Mouse (Mus musculus): ENCODE measurements around the gene 2210407C18Rik.

The 2210407C18Rik gene

DNA sequence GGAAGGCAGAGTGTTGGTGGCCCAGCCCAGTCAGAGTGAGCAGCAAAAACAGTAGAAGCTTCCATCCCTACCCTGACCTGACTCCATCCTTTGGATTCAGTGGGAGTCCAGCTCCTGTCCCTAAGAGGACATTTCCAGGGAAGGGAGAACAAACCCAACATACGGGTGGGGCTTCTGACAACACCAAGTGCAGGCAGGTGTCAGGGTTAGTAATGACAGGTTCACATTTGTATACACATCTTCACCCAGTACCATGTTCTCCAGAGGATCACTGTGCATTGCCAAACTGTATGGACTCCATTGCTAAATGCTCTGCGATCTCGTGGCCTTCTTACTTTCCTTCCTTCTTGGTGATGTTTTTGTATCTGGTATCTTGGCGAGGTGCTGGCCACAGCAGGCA lies at the start of gene 2210407C18Rik:
TSS of gene 2210407C18Rik (minus strand) at position 101 of the 400 bp plus-strand sequence.
- DNase-seq (ENCODE audit: low spot score), result no peak

DNA sequence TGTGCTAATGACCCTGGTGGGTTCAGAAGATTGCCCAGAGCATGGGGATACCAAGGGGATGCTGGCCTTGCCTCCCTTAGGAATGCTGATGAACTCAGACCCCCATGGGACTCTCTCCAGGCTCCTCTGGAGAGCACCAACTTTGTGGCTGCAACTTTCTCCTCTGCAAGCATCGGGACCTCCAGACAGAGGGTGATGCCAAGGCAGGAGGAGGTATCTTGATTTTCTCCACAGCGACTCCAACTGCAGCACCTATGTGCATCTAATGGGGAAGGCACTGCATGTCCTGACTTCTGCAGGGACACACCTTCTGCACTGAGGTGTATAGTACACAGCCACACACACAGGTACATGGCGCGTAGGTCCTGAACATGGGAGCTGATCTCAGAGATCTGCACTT lies 42.7 kb upstream of the 2210407C18Rik start, which contains the start of gene Olfr322:
TSS of gene Olfr322 (plus strand) at position 187 of the 400 bp plus-strand sequence.
- no peak for DNase-seq (ENCODE audit: low spot score)

DNA sequence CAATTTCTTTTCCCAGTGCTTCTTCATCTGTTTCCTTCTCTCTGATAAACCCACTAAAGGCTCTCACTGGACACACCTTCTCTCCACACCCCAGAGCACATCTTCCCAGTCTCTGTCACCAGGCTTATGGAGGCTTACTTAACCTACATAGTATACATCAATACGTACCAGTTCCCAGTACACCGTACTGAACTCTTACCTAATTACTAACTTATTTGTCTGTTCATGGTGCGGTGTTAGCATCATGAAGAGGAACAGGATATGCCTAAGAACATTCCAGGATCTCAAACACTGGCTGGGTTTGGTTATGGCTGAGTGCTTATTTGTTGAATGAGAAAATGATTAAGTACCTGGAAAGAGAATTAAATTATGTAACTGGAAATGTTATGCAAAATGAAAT lies 39.3 kb upstream of the 2210407C18Rik start:
- no peak for DNase-seq (ENCODE audit: low spot score)

GRCm38 (mm10) chr11:58643350-58643749 lies 27.5 kb upstream of the 2210407C18Rik start:
- peak; percentile 64 for DNase-seq (ENCODE audit: low spot score)

GRCm38 (mm10) chr11:58641638-58642358 lies 25.9 kb upstream of the 2210407C18Rik start:
- no peak for DNase-seq (ENCODE audit: low spot score)

GRCm38 (mm10) chr11:58641057-58641456 lies 25.2 kb upstream of the 2210407C18Rik start:
- DNase-seq (ENCODE audit: low spot score), result no peak

- peak; percentile 39 for DNase-seq (ENCODE audit: low spot score)
Observed at GRCm38 (mm10) chr11:58640272-58640867, 24.5 kb upstream of the 2210407C18Rik start, which contains the start of gene Trim58. Gene Trim58 (plus strand): TSS chr11:58640465.

- no peak for DNase-seq (ENCODE audit: low spot score)
Observed at GRCm38 (mm10) chr11:58638176-58638701, 22.4 kb upstream of the 2210407C18Rik start.

DNA sequence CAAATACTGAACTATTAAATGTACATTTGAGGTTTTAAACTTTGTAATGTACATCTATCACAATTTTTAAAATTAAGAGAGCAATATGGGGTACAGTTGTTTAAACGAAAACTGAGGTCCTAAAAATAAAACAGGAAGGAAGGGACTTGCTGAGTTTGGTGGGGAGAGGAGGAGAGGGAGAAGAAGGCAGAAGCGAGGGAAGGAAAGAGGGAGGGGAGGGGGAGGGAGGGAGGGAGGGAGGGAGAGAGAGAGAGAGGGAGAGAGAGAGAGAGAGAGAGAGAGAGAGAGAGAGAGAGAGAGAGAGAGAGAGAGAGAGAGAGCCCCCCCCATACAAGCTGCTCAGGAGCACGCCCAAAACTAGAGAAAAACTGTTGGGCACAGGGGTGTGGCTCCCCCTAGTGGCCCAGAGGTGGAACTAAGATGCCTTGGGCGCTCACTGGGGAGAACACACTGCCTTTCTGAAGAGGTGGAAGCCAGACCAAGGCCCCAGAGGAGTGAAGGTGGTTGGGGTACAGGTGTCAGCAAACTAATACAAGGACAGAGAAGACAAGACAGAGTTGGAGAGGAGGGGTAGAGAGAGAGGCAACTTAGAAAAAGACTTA lies 20.6 kb upstream of the 2210407C18Rik start:
- DNase-seq (ENCODE audit: low spot score), result peak; percentile 71

- DNase-seq (ENCODE audit: low spot score), result no peak
Observed at GRCm38 (mm10) chr11:58634878-58635277, 19.0 kb upstream of the 2210407C18Rik start.

- DNase-seq (ENCODE audit: low spot score), result no peak
Observed at GRCm38 (mm10) chr11:58630401-58630800, 14.5 kb upstream of the 2210407C18Rik start, which contains the start of gene Olfr323. Gene Olfr323 (minus strand): TSS chr11:58630501.

DNA sequence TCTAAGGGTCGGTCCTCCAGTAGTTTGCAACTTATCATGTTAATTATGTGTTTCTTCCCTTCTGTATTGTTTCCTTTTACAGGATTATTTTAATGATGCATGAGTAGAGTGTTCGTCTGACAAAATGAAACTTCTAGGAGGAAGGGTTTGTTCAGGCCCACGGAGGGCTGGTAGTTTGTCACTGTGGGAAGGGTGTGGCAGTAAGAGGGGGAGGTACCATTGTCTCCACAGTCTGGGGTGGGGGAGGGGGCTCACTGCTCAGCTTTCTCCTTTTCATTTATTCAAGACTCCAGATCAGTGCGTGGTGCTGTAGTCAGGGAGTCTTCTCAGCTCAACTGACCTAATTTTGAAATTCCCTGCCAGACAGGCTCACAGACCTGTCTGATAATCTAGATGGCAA lies 10.3 kb upstream of the 2210407C18Rik start:
- DNase-seq (ENCODE audit: low spot score), result no peak

- no peak for DNase-seq (ENCODE audit: low spot score)
Observed at GRCm38 (mm10) chr11:58618793-58619192, 2.9 kb upstream of the 2210407C18Rik start.

- no peak for DNase-seq (ENCODE audit: low spot score)
Observed at GRCm38 (mm10) chr11:58618369-58618768, 2.5 kb upstream of the 2210407C18Rik start.

DNA sequence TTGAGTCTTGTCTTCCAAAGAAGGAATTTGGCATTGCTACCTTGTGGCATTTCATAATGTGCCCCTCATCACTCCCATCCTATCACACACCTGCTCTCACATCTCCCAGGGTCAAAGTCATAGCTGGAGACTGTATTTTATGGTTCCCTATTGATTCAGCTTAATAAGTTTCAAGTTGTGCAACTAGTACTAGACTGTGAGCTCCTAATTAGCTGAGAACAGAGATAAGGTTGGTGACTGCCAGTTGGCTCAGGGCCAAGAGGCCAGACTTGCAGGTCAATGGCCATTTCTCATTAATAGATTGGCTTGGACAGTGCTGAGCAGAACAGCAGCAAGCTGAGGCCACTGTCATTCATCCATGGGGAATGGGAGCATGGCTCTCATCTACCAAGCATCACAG lies 1.3 kb downstream of the 2210407C18Rik start:
- no peak for DNase-seq (ENCODE audit: low spot score)

- DNase-seq (ENCODE audit: low spot score), result no peak
Observed at GRCm38 (mm10) chr11:58613359-58613758, 2.5 kb downstream of the 2210407C18Rik start.

GRCm38 (mm10) chr11:58607030-58607429 lies 8.8 kb downstream of the 2210407C18Rik start:
- no peak for DNase-seq (ENCODE audit: low spot score)

- no peak for DNase-seq (ENCODE audit: low spot score)
Observed at GRCm38 (mm10) chr11:58606177-58606919, 9.5 kb downstream of the 2210407C18Rik start.

- DNase-seq (ENCODE audit: low spot score), result no peak
Observed at GRCm38 (mm10) chr11:58605228-58605627, 10.6 kb downstream of the 2210407C18Rik start.

GRCm38 (mm10) chr11:58604688-58605087 lies 11.2 kb downstream of the 2210407C18Rik start:
- no peak for DNase-seq (ENCODE audit: low spot score)

DNA sequence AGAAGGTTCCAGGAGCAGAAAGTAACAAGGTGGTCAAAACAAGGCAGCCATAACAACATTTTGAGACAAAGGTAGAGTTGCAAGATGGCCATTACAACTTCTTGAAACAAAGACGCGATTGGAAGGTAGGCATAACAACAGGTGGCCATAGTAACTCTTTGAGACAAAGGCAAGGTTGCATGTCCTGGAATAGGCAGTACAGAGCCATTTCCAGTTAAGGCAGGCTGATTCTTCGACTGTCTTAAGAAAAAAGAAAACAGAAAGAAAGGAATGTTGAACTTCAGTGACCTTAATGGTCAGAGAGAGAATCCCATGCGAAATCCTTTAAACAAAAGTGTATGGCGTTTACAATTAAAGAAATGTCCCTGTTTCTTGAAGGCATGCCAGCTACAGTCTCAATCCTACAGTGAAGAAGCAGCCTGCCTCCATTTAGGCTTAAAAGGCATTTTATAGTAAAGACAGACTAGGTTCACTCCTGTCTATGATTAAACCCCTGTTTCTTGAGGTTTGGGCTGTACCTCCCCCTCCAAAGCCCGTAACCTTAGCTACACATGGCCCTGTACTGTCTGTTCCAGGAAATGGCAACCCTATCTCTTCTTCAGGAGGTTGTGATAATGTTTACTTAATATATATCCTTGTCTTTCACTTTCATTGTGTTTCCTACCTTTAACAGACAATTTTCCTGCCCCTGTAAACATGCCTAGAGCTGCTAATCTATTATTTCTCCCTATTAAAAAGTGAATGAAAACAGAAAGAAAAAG lies 12.9 kb downstream of the 2210407C18Rik start:
- DNase-seq (ENCODE audit: low spot score), result no peak
